Mouse (Mus musculus): ENCODE results near the gene Scrn3.

GRCm38 (mm10) chr2:73347136-73347535, 34.7 kb downstream of the Scrn3 start:
- TF ChIP-seq CTCF (IDR thresholded peaks at IDR 0.05; ENCODE audit: low read depth) = no peak
- no peak for TF ChIP-seq EP300 (IDR thresholded peaks at IDR 0.05; ENCODE audit: low read depth)

All from liver, postnatal 0 days (tissue).